Mouse (Mus musculus): Measurements from ENCODE around the gene 1700086D15Rik. TPM values are rescaled to one million over a fixed set of nuclear protein-coding genes. Genes with fewer than 3 reads are reported as not detected.

1700086D15Rik gene
- polyA plus RNA-seq, 2 experiments = not detected

- WGBS (ENCODE audit: insufficient replicate concordance) = 45% methylated on average over 4 of the region's 4 CpGs
- Histone ChIP-seq H3K27ac (no peak overlapping the region), H3K9ac (replicated peaks) (no peak overlapping the region), H3K4me1 (replicated peaks; ENCODE audit: control insufficient read depth in 2 of 2, insufficient read depth in 2 of 2, low read length in 1 of 2) (no peaks in the 10 kb centered on the region; a peak in 1 of 4 replicates), H3K36me3 (replicated peaks; ENCODE audit: control insufficient read depth, insufficient read depth, low read depth) (no peaks in the 10 kb centered on the region), H3K27me3 (ENCODE audit: control insufficient read depth, insufficient read depth, low read length) (no peaks in the 10 kb centered on the region), H3K9me3 (ENCODE audit: control insufficient read depth, low read length) (no peaks in the 10 kb centered on the region), H3K4me2 (ENCODE audit: low read depth) (no peak overlapping the region), H3K4me3 (ENCODE audit: insufficient read depth in 1 of 2, low read depth in 2 of 2, low read length in 2 of 2) (no peak overlapping the region)
- TF ChIP-seq EP300 (IDR thresholded peaks at IDR 0.05; ENCODE audit: low read depth) (no peak), CTCF (IDR thresholded peaks at IDR 0.05; ENCODE audit: low read depth) (no peak)
- no peak for DNase-seq (ENCODE audit: low read depth in 3 of 3, low spot score in 3 of 3)
- no peak for ATAC-seq (ENCODE audit: insufficient read depth)
Measured at GRCm38 (mm10) chr11:65112086-65112485, 47.6 kb downstream of the 1700086D15Rik start.

DNA sequence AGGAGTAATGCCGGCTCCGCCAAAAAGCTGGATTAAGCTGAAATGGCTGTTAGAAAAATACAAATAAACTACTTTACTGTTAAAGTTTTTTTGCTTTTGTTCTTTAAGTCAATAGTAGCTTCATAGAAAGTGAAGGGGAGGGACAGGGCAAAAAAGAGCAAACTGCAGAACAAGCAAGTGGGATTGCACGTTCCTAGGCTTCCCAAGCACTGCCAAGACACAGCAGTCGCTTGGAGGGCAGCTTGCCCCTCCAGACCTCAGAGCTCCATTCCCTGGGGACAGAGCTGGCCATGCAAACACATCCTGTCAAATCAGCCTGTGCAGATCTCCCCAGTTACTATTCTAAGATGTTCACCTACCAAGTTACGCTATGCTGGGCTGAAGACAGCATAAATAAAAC is 48.0 kb downstream of the 1700086D15Rik start:
- Histone ChIP-seq H3K9me3 (ENCODE audit: control insufficient read depth, low read length) (no peaks in the 10 kb centered on the region), H3K4me1 (replicated peaks; ENCODE audit: control insufficient read depth in 2 of 2, insufficient read depth in 2 of 2, low read length in 1 of 2) (peaks cover 0 to under 1% of the 10 kb centered on the region in 2 experiments; a peak in 1 of 4 replicates), H3K9ac (replicated peaks) (no peak overlapping the region), H3K27me3 (ENCODE audit: control insufficient read depth, insufficient read depth, low read length) (no peaks in the 10 kb centered on the region), H3K36me3 (replicated peaks; ENCODE audit: control insufficient read depth, insufficient read depth, low read depth) (no peaks in the 10 kb centered on the region), H3K27ac (no peak overlapping the region), H3K4me2 (ENCODE audit: low read depth) (no peak overlapping the region), H3K4me3 (ENCODE audit: insufficient read depth in 1 of 2, low read depth in 2 of 2, low read length in 2 of 2) (no peak overlapping the region)
- no peak for TF ChIP-seq EP300 (IDR thresholded peaks at IDR 0.05; ENCODE audit: low read depth)
- no peak for TF ChIP-seq CTCF (IDR thresholded peaks at IDR 0.05; ENCODE audit: low read depth)
- ATAC-seq (ENCODE audit: insufficient read depth) (no peak), DNase-seq (ENCODE audit: low read depth in 3 of 3, low spot score in 3 of 3) (no peak)
- 63% methylated on average over 5 of the region's 5 CpGs for WGBS (ENCODE audit: insufficient replicate concordance)

DNA sequence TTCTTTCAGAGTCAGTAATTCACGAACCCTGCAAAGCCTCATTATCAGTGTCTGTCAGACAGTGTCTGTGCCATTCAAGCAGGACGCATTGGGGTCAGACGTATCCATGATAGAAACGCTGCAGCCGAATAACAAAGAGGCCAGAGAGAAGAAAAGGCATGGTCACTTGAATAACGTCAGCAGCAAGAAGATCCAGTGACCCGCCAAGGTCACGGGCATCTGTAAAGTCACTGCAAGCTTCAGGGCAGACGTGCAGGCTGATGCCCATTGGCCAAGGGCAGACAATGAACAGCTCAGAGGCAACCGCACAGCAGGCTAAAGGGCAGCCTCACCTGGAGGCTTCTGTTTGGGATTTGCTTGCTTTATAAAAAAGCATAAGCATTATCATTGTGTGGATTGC is 49.6 kb downstream of the 1700086D15Rik start:
- 64% methylated on average over 10 of the region's 10 CpGs for WGBS (ENCODE audit: insufficient replicate concordance)
- H3K9me3 ChIP-seq (ENCODE audit: control insufficient read depth, low read length) = no peaks in the 10 kb centered on the region

DNA sequence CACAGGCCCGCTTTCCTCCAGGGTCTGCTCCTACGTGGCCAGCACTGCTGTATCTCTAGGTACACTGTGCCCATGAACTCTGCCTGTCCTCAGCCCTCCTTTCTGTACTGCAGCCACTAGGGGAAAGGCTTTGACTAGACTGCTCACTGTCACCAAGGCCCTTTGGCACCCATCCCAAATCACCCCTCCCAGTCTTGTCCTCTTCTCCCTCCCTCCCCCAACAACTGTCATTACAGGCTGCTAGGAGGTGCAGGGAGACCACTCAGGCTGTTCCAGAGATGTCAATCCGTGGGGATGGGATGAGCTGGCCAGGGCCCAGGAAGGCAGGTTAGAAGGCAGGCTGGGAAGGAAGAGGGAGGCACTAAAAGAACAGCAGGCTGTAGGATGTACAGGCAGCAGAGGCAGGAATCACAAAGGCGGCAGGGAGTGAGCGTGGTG is 51.9 kb downstream of the 1700086D15Rik start:
- Histone ChIP-seq H3K9me3 (ENCODE audit: control insufficient read depth, low read length) (no peaks in the 10 kb centered on the region), H3K9ac (replicated peaks) (no peak overlapping the region), H3K27ac (no peak overlapping the region), H3K4me3 (ENCODE audit: insufficient read depth in 1 of 2, low read depth in 2 of 2, low read length in 2 of 2) (no peak overlapping the region), H3K4me1 (replicated peaks; ENCODE audit: control insufficient read depth in 2 of 2, insufficient read depth in 2 of 2, low read length in 1 of 2) (peaks cover 0 to 5% of the 10 kb centered on the region in 2 experiments; a peak in 2 of 4 replicates), H3K4me2 (ENCODE audit: low read depth) (no peak overlapping the region), H3K27me3 (ENCODE audit: control insufficient read depth, insufficient read depth, low read length) (no peaks in the 10 kb centered on the region), H3K36me3 (replicated peaks; ENCODE audit: control insufficient read depth, insufficient read depth, low read depth) (no peaks in the 10 kb centered on the region)
- 51% methylated on average over 5 of the region's 5 CpGs for WGBS (ENCODE audit: insufficient replicate concordance)
- ATAC-seq (ENCODE audit: insufficient read depth) (no peak), DNase-seq (ENCODE audit: low read depth in 3 of 3, low spot score in 3 of 3) (no peak)
- TF ChIP-seq EP300 (IDR thresholded peaks at IDR 0.05; ENCODE audit: low read depth) = no peak
- TF ChIP-seq CTCF (IDR thresholded peaks at IDR 0.05; ENCODE audit: low read depth) = peak; percentile 10; the same call in 1 of the 2 replicates

More for the DNA sequence above, 49.6 kb downstream of the 1700086D15Rik start:
- no peak for DNase-seq (ENCODE audit: low read depth in 3 of 3, low spot score in 3 of 3)
- H3K9ac ChIP-seq (replicated peaks) = no peak overlapping the region
- TF ChIP-seq EP300 (IDR thresholded peaks at IDR 0.05; ENCODE audit: low read depth) (no peak), CTCF (IDR thresholded peaks at IDR 0.05; ENCODE audit: low read depth) (no peak)
- no peak for ATAC-seq (ENCODE audit: insufficient read depth)
- no peak overlapping the region for H3K27ac ChIP-seq
- H3K36me3 ChIP-seq (replicated peaks; ENCODE audit: control insufficient read depth, insufficient read depth, low read depth) = no peaks in the 10 kb centered on the region
- H3K4me2 ChIP-seq (ENCODE audit: low read depth) = no peak overlapping the region
- peaks cover 0 to 5% of the 10 kb centered on the region in 2 experiments; a peak in 2 of 4 replicates for H3K4me1 ChIP-seq (replicated peaks; ENCODE audit: control insufficient read depth in 2 of 2, insufficient read depth in 2 of 2, low read length in 1 of 2)
- no peak overlapping the region for H3K4me3 ChIP-seq (ENCODE audit: insufficient read depth in 1 of 2, low read depth in 2 of 2, low read length in 2 of 2)
- H3K27me3 ChIP-seq (ENCODE audit: control insufficient read depth, insufficient read depth, low read length) = no peaks in the 10 kb centered on the region

- Histone ChIP-seq H3K9ac (replicated peaks) (no peak overlapping the region), H3K36me3 (replicated peaks; ENCODE audit: control insufficient read depth, insufficient read depth, low read depth) (no peaks in the 10 kb centered on the region), H3K27me3 (ENCODE audit: control insufficient read depth, insufficient read depth, low read length) (no peaks in the 10 kb centered on the region), H3K27ac (no peak overlapping the region), H3K9me3 (ENCODE audit: control insufficient read depth, low read length) (no peaks in the 10 kb centered on the region), H3K4me3 (ENCODE audit: insufficient read depth in 1 of 2, low read depth in 2 of 2, low read length in 2 of 2) (no peak overlapping the region), H3K4me1 (replicated peaks; ENCODE audit: control insufficient read depth in 2 of 2, insufficient read depth in 2 of 2, low read length in 1 of 2) (peaks cover 0 to 5% of the 10 kb centered on the region in 2 experiments; a peak in 2 of 4 replicates), H3K4me2 (ENCODE audit: low read depth) (no peak overlapping the region)
- no peak for TF ChIP-seq EP300 (IDR thresholded peaks at IDR 0.05; ENCODE audit: low read depth)
- TF ChIP-seq CTCF (IDR thresholded peaks at IDR 0.05; ENCODE audit: low read depth) = no peak
- ATAC-seq (ENCODE audit: insufficient read depth) (no peak), DNase-seq (ENCODE audit: low read depth in 3 of 3, low spot score in 3 of 3) (no peak)
- 50% methylated on average over 4 of the region's 4 CpGs for WGBS (ENCODE audit: insufficient replicate concordance)
Measured at GRCm38 (mm10) chr11:65107151-65107550, 52.5 kb downstream of the 1700086D15Rik start.

All from liver, embryonic 14.5 days (tissue).